Mouse (Mus musculus) stomach, embryonic 14.5 days (tissue): ENCODE results near the gene Xlr4c. TPM values are rescaled to one million over a fixed set of nuclear protein-coding genes. Genes with fewer than 3 reads are reported as not detected.
A peak's percentile ranks its signal among the peaks of the same experiment; 100 is the strongest.
"Not testable (repeated sequence)": the region's sequence is repeated elsewhere in the genome, so short reads cannot be mapped to it uniquely, and the experiment has no call there.

Experiments
- ATAC-seq: fragments of 200-750 bp; cut with Nextera tagmentation; 2 replicates; pipeline ENCODE4 v1.8.0; 2017; ENCODE audit warnings: low read depth, moderate TSS enrichment; ENCODE audit not compliant: insufficient number of reproducible peaks, insufficient read depth, low FRiP score
- H3K27ac ChIP-seq: fragments of 300-500 bp; sonication (generic); 2 replicates; pipeline ENCODE4 v1.5.1; 2014; ENCODE audit warnings: mild to moderate bottlenecking, low read length, moderate library complexity, mixed read lengths
- H3K27me3 ChIP-seq: fragments of 300-500 bp; sonication (generic); 2 replicates; pipeline ENCODE4 v1.6.1; 2014; ENCODE audit warnings: low read length, control low read depth, mixed read lengths; ENCODE audit not compliant: control insufficient read depth, insufficient read depth
- H3K36me3 ChIP-seq: fragments of 300-500 bp; sonication (generic); 2 replicates; pipeline ENCODE4 v1.6.1; 2014; ENCODE audit warnings: mild to moderate bottlenecking, control low read depth, low read length, moderate library complexity, mixed read lengths; ENCODE audit not compliant: control insufficient read depth, insufficient read depth
- H3K4me1 ChIP-seq: fragments of 300-500 bp; sonication (generic); 2 replicates; pipeline ENCODE4 v1.6.1; 2014; ENCODE audit warnings: low read length, control low read depth, mixed read lengths; ENCODE audit not compliant: control insufficient read depth, insufficient read depth
- H3K4me2 ChIP-seq: fragments of 300-500 bp; sonication (generic); replicated peaks from 2 replicates; pipeline ENCODE4 v1.6.1; 2014; ENCODE audit warnings: low read depth, low read length, control low read depth
- H3K4me3 ChIP-seq: fragments of 300-500 bp; sonication (generic); 2 replicates; pipeline ENCODE4 v1.5.1; 2014; ENCODE audit warnings: low read depth, low read length, control low read depth
- H3K9ac ChIP-seq: fragments of 300-500 bp; sonication (generic); replicated peaks from 2 replicates; pipeline ENCODE4 v1.6.1; 2014; ENCODE audit warnings: low read depth, mild to moderate bottlenecking, control low read depth, low read length, moderate library complexity, mixed read lengths
- H3K9me3 ChIP-seq: fragments of 300-500 bp; sonication (generic); 2 replicates; pipeline ENCODE4 v1.6.1; 2016; ENCODE audit warnings: low read depth, low read length, control low read depth; ENCODE audit not compliant: control insufficient read depth
- WGBS: fragments of 180-500 bp; shearing (Covaris S2); extraction: QIAGEN DNeasy Blood & Tissue Kit; methylation state at CpG from one replicate; pipeline ENCODE4 v1.1.7; 2014; 5-methylcytosine and 5-hydroxymethylcytosine counted together
- polyA plus RNA-seq: library from polyadenylated mRNA; unstranded; fragments of >200 nt; fragmentation: Nextera tagmentation; extraction: Ambion mirVana; gene quantifications from 2 replicates; pipeline ENCODE4 v1.2.1, GENCODE M21; 2014

The Xlr4c gene
- not detected in 2 replicates for polyA plus RNA-seq

GRCm38 (mm10) chrX:73242821-73243325 is at the start of gene Xlr4c:
Gene Xlr4c (minus strand): TSS chrX:73243130.
- not testable (repeated sequence) for H3K27ac ChIP-seq, ATAC-seq, H3K27me3 ChIP-seq, H3K4me3 ChIP-seq, H3K9me3 ChIP-seq, H3K36me3 ChIP-seq, H3K9ac ChIP-seq, H3K4me2 ChIP-seq, H3K4me1 ChIP-seq
- WGBS, result 74% methylated on average over 9 of the region's 14 CpGs

GRCm38 (mm10) chrX:73265270-73265669 is 22.3 kb upstream of the Xlr4c start, which contains the start of gene Xlr3c:
Gene Xlr3c (minus strand): TSS chrX:73265390.
- H3K9ac ChIP-seq, H3K27me3 ChIP-seq, ATAC-seq, H3K9me3 ChIP-seq, H3K4me2 ChIP-seq, H3K27ac ChIP-seq, H3K4me3 ChIP-seq, H3K36me3 ChIP-seq, H3K4me1 ChIP-seq: not testable (repeated sequence)
- WGBS, result 85% methylated on average over 14 of the region's 14 CpGs

GRCm38 (mm10) chrX:73262428-73262827 is 19.5 kb upstream of the Xlr4c start:
- not testable (repeated sequence) for H3K4me3 ChIP-seq, ATAC-seq, H3K4me1 ChIP-seq, H3K4me2 ChIP-seq, H3K9me3 ChIP-seq, H3K27ac ChIP-seq, H3K9ac ChIP-seq, H3K36me3 ChIP-seq, H3K27me3 ChIP-seq
- 96% methylated on average over 1 of the region's 2 CpGs for WGBS

DNA sequence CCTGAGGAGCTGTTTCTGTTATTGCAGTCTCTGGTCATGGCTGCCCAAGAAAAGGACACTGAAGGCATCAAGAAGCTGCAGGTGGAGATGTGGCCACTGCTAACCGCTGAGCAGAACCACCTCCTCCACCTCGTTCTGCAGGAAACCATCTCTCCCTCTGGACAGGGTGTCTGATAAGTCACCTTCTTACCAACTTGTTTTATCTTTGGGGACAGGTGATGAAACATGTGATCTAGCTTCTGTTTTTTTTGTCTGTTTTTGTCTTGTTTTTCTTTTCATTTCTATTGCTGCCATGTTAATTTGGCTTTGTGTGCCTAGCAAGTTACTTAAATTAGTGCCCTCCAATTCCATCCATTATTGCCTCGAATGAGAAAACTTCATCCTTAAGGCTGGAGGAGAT is 13.6 kb downstream of the Xlr4c start:
- no peaks in the 10 kb centered on the region for H3K36me3 ChIP-seq
- H3K27ac ChIP-seq, result no peak overlapping the region
- WGBS, result 39% methylated on average over 3 of the region's 3 CpGs
- H3K9me3 ChIP-seq, result no peaks in the 10 kb centered on the region
- no peaks in the 10 kb centered on the region for H3K27me3 ChIP-seq
- H3K9ac ChIP-seq, result 0 out of 2 replicates have a peak overlapping the region, but pooled peaks have one; percentile 45
- H3K4me2 ChIP-seq, result peak overlapping the region; percentile 67
- peak overlapping the region; percentile 50 for H3K4me3 ChIP-seq
- ATAC-seq, result no peak
- H3K4me1 ChIP-seq, result no peaks in the 10 kb centered on the region

- peak; percentile 47 for ATAC-seq
- Histone ChIP-seq H3K4me3 (peak overlapping the region; percentile 50), H3K27me3 (no peaks in the 10 kb centered on the region), H3K4me1 (no peaks in the 10 kb centered on the region), H3K9ac (peak overlapping the region; percentile 45), H3K9me3 (no peaks in the 10 kb centered on the region), H3K27ac (peak overlapping the region; percentile 82), H3K4me2 (peak overlapping the region; percentile 67), H3K36me3 (no peaks in the 10 kb centered on the region)
- WGBS, result 21% methylated on average over 48 of the region's 51 CpGs
Measured at GRCm38 (mm10) chrX:73228606-73229214, 14.2 kb downstream of the Xlr4c start.

GRCm38 (mm10) chrX:73227914-73228605 is 14.9 kb downstream of the Xlr4c start, which contains the start of gene F8a:
Gene F8a (plus strand): TSS chrX:73228291.
- ATAC-seq, result peak; percentile 96
- Histone ChIP-seq H3K9ac (peak within 1 kb of the TSS; percentile 45), H3K36me3 (no peaks in the 10 kb centered on the region), H3K27me3 (no peaks in the 10 kb centered on the region), H3K4me2 (peak within 1 kb of the TSS; percentile 67), H3K4me3 (peak within 1 kb of the TSS; percentile 50), H3K9me3 (no peaks in the 10 kb centered on the region), H3K27ac (peak within 1 kb of the TSS; percentile 82), H3K4me1 (no peaks in the 10 kb centered on the region)
- WGBS, result 18% methylated on average over 39 of the region's 39 CpGs

DNA sequence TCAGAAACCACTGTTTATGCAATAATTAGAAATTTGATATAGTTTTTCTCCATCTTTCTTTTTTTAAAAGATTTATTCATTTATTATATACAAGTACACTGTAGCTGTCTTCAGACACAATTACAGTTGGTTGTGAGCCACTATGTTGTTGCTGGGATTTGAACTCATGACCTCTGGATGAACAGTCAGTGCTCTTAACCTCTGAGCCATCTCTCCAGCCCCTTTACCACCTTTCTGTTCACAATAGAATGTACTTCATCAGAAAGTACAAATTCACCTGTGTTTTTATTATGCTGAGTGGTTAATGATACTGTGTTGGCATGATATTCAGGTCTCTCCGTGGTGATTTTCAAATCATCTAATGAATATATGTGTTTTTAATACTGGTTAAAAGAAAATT is 17.6 kb downstream of the Xlr4c start:
- Histone ChIP-seq H3K9me3 (no peaks in the 10 kb centered on the region), H3K4me3 (no peak overlapping the region), H3K4me2 (no peak overlapping the region), H3K4me1 (no peaks in the 10 kb centered on the region), H3K9ac (no peak overlapping the region), H3K36me3 (no peaks in the 10 kb centered on the region), H3K27ac (no peak overlapping the region), H3K27me3 (no peaks in the 10 kb centered on the region)
- ATAC-seq, result no peak
- WGBS, result 56% methylated on average over 1 of the region's 1 CpGs

- not testable (repeated sequence) for H3K36me3 ChIP-seq, H3K27me3 ChIP-seq, H3K4me3 ChIP-seq, H3K27ac ChIP-seq, H3K4me1 ChIP-seq, H3K9me3 ChIP-seq, H3K4me2 ChIP-seq, H3K9ac ChIP-seq, ATAC-seq
- 68% methylated on average over 11 of the region's 19 CpGs for WGBS
Measured at GRCm38 (mm10) chrX:73213819-73214564, 28.9 kb downstream of the Xlr4c start, which contains the start of gene Xlr4b. Gene Xlr4b (plus strand): TSS chrX:73214333.
